Mouse (Mus musculus): Measurements from ENCODE around the gene Abcg1.

DNA sequence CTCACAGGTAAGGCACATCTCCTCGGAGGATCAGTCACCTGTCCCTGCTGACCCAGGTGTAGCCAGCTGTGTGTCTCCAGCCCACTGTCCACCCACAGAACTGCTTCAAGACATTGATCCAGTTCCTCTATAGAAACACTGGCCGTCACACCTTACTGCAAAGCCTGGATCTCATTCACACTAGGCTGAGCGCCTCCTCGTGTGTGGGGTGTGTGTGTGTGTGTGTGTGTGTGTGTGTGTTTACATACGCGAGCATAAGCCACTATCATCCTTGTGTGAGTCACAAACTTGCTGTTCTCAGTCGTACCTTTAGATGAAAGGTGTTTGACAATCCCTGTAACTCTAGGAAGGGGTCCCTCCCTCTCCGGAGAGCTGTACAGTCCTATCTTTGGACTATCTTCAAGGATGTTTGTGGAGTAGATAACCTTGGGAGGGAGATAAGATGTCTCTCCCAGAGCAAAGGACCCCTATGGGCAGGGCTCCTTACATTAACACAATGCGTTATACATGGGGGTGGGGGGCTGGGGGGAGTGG lies 95.6 kb downstream of the Abcg1 start:
- TF ChIP-seq CTCF (IDR thresholded peaks at IDR 0.05; ENCODE audit: insufficient read depth, low read depth, low read length) (no peak), POLR2A (IDR thresholded peaks at IDR 0.05; ENCODE audit: insufficient read depth, low read depth, low read length) (no peak)

Measured in olfactory bulb, adult 2 months (tissue).